Mouse (Mus musculus) lung, postnatal 36 days (tissue): ENCODE data around the gene Bicd2.

Experiments
- DNase-seq: peaks from one replicate; pipeline ENCODE4 v3.0.0; 2022; ENCODE audit warnings: mixed read lengths

Gene Bicd2

DNA sequence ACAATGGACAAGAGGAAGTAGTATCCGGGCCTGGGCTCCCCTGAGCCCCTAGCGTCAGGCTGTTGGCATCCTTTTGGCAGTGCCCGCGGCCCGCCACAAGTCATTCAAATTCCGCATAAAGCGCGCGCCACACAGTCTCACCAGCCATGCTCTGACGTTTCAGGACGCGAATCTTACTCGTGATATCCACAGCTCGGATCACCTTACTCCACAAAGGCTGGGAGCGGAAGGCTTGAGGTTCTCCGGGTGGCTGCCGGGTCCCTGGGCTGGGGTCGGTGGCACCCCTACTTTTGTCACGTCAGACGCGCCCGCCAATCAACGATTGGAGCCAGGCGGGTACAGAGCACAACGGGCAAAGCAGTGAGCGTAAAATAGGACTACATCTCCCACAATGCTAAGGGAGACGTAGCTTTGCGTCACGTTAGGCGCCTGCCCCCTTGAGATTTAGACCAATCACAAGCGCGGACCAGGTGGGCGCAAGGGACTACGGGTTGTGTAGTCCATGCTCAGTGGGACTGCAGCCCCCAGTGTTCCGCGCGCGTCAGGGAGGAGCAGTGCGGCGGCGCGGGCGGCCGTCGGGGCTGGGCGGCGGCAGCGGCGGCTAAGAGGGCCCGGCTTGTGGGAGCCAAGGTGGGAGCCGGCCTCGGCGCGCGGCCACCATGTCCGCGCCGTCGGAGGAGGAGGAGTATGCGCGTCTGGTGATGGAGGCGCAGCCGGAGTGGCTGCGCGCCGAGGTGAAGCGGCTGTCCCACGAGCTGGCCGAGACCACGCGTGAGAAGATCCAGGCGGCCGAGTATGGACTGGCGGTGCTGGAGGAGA, at the start of gene Bicd2:
TSS of gene Bicd2 (plus strand) at position 574 of the 819 bp plus-strand sequence.
- DNase-seq: peak; percentile 98

DNA sequence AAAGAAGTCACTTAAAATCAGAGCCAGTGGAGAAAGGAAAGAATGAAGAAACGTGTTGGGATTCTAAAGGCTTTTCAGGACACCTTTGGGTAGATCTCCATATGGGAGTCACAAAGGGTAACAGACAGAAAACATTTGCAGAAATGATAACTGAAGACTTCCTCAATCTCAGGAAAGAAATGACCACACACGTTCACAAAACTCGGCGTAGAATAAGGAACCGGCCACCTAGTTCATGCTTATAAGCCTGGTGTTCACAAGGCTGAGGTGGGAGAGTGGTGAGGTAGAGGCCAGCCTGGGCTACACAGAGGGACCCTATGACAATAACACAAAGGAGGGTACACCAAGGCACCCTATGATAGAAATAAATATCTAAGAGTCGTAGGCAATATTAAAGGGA, 49.4 kb upstream of the Bicd2 start:
- no peak for DNase-seq

GRCm38 (mm10) chr13:49294108-49294507, 47.3 kb upstream of the Bicd2 start:
- no peak for DNase-seq

- DNase-seq: no peak
Observed at GRCm38 (mm10) chr13:49296270-49296669, 45.1 kb upstream of the Bicd2 start.

DNA sequence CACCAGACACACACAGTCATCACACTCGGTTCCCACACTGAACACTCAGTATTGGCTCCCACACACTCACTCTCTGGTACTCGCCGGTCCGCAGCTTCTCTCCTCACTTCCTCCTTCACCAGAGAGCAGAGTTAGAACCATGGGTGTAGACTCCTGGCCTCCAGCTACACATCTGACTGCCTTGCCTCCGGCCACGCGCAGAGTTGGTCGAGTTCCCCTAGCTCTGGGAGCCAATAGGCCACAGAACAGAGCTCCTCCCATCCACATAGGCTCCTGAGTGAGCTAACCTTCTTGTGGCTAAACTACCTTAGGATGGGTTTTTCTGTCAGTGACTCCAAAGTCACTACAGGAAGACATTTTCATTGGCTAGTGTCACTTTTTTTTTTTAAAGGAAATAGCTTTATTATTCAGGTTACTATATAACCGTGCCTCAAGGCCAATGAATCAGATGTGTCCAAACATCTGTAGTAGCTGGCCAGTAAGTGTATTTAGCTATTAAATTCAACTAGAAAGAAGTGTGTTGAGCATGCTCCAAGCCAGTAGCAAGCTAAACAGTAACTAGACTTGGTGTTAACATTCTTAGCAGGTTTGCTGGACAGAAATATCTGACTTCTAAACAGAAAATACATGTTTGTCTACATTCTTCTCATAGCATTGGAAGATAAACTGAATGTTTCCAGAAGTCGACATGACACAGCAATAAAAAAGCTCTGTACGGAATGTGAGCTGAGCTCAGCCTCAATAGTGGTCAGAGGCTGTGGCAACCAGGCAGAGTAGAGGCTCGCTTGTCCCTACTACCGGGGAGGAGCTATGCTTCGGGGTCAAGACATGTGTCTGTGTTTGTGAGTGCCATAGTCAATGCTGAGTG, 42.6 kb upstream of the Bicd2 start:
- peak; percentile 38 for DNase-seq

DNA sequence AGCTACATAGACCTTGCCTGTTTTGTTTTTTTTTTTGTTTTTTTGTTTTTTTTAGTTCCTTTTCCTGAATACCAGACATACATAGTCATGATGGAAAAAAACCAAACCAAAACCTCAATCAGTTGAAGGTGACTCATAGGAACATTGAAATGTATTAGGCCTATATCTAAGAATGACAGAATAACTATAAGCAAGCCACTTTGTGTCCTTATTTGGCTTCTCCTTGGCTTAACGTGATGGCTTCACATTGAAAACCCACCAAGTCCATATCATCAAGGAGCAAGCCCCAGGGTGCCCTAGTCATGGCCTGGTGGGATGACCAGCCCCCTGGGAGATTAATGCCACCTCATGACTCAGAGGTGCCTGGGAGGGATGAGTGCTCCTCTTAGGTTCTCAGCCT, 40.6 kb upstream of the Bicd2 start:
- no peak for DNase-seq

DNA sequence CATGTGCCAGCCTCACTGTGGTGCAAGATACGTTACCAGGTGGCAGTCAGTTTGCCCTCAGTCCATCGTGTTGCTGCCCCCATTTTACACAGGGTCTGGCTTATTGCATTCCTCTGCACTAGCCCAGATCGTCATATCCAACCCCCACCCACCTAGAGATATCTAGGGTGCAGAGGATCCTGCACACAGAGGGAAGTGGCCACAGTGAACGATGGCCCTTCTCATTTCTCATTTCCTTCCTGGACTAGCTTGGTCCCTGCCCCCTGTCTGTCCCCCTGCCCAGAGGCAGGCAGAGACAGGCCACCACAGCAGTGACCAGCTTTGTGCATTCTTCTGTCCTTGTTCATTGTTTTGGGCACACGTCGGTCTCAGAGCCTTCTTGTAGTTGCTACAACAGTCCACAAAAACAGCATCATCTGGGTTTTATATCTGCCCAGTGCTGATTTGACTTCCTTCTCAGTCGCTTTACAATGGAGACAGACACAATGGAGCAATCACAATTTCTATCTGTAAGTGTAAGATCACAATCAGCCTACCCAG, 34.5 kb upstream of the Bicd2 start:
- DNase-seq: no peak

DNA sequence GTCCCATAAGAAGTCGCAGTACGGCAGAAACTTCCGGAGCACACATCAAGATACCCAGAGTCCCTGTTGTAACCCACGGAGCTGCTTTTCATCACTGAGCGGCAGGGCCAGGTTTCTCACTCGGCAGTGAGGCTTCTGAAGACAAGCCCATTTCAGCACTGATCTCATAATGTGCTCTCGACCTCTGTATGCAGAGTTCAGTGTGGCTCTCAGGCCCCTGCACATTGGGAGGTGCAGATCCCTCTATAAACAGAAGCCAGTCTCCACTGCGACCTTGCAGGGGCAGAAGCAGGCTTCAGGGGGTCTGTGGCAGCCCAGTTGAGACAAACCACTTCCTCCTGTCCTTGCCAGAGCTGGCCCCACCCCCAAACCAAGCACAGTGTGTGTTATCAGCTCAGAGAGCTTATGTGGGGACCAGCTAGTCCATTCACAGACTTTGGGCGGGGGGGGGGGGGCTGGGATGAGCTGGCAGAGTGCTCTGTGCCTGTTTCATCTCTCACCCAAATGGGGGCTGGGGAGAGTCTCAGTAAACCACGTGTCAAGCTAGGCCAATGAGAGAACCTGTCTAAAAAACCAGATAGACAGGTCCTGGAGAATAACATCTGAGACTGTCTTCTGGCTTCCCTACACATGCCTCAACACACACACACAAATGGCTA, 33.9 kb upstream of the Bicd2 start:
- DNase-seq: peak; percentile 71

- no peak for DNase-seq
Observed at GRCm38 (mm10) chr13:49308206-49308605, 33.2 kb upstream of the Bicd2 start.

DNA sequence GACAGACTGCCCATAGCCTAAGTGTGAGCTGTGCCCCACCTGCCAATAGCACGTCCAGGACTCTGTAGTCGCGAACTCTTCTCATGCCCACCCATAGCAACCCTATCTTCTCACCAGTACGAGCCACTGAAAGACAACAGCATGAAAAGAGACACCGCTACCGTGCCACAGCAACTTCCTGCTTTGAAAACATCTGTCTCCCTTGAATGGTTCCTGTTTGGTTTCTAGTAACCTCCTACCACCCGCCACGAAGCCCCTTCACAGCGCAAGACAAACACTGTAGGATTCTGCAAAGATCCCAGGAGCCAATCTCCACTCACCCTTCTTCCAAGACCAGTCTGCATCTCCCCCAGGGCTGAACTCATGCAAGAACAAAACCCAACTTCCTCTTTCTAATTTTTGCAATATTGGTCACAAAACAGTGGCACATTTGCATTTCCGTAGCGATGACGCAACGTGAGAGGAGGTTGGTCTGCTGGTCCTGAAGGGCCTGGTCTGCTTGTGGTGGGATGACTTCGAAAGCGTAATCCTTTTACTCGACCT, 32.5 kb upstream of the Bicd2 start:
- peak; percentile 78 for DNase-seq

DNA sequence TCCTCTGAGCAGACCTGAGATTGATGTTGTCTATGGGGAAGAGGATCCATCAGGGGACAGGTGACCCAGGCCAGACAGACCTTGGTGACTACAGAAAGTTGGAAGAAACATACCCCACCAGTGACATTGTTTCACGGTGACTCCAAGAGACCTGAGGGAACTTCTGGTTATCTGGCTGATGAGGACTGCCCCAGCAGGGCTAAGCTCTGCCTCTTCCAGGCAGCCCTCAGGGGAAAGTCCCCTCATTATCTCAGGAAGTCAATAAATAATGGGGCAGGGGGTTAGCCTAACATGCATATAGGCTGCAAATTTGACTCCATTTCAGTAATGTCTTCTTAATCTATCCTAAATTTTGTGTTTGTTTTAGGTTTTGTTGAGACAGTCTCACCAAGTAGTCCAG, 31.9 kb upstream of the Bicd2 start:
- DNase-seq: no peak

- peak; percentile 24 for DNase-seq
Observed at GRCm38 (mm10) chr13:49311642-49312041, 29.7 kb upstream of the Bicd2 start.

DNA sequence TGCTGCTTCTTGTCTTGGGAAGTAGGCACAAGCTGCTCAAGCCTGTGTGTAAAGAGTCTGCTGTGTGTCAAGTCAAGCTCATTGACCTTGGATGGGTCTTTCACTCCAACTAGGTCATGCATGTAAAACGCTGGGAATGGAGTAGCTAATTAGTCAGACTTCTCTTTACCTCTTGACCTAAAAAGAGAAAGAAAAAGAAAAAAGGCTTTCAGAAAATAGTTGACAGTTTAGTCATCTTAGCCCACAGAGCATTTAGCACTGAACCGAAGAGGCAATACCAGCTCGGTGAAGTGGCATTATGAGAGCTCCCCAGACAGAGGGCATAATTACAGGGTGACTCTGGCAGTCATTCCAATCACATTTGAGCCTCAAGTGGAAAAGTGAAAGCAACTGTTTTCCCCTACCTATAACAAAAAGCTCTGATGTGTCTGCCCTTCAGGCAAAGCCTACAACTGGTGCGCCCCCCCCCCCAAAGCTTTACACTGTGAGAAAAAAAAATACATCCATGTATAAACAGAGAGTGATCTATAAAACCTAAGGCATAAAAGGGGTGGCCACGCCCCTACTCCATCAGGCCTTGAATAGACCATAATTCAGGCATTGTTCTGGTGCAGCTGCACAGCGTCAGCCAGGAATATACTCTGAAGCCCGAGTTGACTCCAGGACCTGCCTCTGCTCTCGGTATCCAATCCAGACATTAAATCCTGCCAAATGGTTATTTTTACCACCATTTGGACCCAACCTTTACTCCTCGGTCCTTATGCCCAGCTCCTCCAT, 24.8 kb upstream of the Bicd2 start:
- DNase-seq: no peak

GRCm38 (mm10) chr13:49317508-49317907, 23.9 kb upstream of the Bicd2 start:
- DNase-seq: no peak

DNA sequence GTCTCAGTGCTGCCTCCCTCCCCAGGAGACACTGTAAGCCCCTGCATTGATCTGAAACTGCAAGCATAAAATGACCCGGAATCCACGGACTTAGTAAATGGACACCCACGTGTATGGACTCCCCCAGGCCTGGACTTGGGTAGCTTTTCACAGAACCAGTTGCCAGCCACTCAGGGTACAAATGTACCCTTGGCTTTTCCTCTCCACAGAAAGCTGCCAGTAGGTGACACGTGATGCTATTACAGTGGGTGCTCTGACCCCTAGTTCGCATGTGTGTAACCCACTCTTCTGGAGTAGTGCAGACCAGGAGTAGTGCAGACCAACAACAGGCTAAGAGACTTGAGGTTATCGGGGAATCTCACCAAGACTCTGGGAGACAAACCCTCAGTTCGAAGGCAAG, 23.5 kb upstream of the Bicd2 start:
- no peak for DNase-seq

DNA sequence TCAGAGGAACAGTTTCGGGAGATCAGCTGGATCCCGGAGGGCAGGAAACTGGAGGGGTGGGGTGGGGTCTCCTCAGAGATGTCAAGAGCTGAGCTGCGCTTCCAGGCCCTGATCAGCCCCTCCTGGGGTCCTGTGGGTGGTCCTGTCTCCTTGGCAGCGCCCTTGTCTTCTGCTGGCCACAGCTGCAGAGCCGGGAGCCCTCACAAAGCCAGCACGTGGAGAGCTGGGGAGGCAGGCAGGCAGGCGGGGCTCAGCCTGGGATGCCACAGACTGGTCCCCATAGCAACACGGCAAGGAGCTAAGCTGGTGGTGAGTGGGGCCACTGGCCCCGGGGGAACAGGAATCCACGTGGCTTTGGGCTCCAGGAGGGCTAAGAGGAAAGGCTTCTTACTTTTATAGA, 21.3 kb upstream of the Bicd2 start, which contains the start of gene Fgd3:
TSS of gene Fgd3 (minus strand) at position 272 of the 400 bp plus-strand sequence.
- peak; percentile 38 for DNase-seq

- no peak for DNase-seq
Observed at GRCm38 (mm10) chr13:49320514-49320913, 20.9 kb upstream of the Bicd2 start.

GRCm38 (mm10) chr13:49321452-49321851, 19.9 kb upstream of the Bicd2 start:
- no peak for DNase-seq

- DNase-seq: no peak
Observed at GRCm38 (mm10) chr13:49322169-49322568, 19.2 kb upstream of the Bicd2 start.

DNA sequence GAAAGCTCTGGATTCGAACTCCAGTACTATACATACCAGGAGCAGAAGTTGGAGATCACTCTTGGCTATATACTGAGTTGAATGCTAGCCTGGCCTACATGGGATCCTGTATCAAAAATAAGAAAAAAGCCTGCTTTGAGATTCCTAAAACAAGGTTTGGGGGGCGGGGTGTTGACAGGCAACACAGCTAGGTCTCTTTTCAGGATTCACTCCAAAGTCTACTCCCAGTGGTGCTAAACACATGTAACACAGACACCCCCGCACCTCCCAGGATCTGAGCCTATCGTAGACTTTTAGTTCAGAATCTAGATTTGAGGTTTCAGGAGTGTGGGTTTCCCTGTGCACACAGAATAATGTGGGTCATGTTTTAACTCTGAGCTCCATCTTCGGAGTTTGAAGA, 18.6 kb upstream of the Bicd2 start:
- no peak for DNase-seq

DNA sequence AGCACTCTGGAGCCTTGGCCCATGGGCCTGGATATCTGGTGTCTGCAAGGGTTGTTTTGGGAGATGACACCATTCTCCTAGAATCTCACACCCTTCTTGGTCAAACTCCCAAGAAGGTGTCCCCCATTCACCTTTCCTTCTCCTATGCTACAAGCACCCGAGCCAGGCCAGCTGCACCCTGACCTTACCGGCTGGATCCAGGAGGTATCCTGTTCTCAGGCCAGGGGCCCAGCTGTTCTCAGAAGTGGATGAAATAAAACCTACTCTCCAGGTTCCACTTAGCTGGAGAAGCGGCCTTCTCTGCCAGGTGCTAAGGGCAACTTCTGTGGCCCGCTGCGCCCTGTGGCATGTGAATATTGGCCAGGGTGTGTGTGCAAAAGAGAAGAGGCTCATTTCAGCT, 16.5 kb upstream of the Bicd2 start:
- DNase-seq: no peak
